Mouse (Mus musculus): ENCODE data around the gene Pola1. TPM values are rescaled to one million over a fixed set of nuclear protein-coding genes. Genes with fewer than 3 reads are reported as not detected.

Pola1 gene
- total RNA-seq, 2 experiments from 2014 or later = 3.0 to 3.2 TPM

DNA sequence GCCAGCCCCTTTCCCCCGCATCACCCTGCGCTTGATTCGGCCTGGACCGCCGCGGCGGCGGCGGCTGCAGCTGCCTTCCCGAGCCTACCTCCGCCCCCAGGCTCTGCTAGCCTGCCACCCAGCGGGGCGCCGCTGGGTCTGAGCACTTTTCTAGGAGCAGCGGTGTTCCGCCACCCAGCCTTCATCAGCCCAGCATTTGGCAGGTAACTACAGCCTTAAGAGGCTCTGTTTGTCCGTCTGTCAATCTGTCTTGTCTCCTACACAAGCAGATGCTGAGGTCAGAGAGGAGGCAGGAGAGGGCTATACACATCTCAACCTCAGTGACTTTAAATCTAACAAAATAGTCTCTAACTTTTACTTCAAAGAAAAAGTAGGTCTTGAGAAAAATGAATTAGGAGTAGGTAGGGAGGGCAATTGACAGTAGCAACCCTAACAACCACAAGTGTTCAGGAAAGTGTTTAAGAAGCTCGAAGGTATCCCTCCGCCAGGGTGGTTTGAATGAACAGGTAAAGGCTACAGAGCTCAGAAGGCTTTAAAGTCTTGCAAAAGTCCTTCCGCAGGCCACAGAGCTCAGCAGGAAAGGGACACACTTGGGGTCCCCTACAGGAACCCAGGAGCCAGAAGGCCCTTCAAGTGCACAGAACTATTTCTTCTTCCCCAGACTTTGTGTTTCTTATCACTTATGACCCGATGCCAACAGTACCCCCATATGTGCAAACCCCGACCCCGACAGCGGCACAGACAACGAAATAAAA is 337.0 kb downstream of the Pola1 start:
- DNase-seq = no peak
- intact Hi-C loops (cut with DNase I) = loop anchor here (10.0 kb wide), 1 partner anchor 340 kb away; the partner anchor contains the start of gene Pola1

DNA sequence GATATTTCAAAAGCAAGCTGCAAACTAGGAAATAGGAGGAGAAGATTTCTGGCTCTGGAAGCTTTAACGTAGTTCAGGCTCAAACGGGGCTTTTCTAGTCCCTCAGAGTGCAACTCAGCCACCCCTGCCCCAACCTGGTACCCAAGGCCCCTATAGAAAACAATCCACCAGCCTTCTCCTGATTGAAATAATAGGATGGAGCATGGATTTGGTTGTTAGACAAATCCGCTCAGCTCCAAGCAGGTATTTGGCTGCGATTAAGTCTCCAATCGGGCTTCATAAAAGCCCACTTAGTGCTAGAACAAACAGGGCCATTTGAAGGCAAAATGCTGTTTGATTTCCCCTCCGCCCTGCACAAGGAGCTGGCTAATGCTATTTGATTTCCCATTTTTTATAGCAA is 339.9 kb downstream of the Pola1 start:
- DNase-seq = no peak
- intact Hi-C loops (cut with DNase I) = loop anchor here (10.0 kb wide), 1 partner anchor 343 kb away; the partner anchor contains the start of gene Pola1

DNA sequence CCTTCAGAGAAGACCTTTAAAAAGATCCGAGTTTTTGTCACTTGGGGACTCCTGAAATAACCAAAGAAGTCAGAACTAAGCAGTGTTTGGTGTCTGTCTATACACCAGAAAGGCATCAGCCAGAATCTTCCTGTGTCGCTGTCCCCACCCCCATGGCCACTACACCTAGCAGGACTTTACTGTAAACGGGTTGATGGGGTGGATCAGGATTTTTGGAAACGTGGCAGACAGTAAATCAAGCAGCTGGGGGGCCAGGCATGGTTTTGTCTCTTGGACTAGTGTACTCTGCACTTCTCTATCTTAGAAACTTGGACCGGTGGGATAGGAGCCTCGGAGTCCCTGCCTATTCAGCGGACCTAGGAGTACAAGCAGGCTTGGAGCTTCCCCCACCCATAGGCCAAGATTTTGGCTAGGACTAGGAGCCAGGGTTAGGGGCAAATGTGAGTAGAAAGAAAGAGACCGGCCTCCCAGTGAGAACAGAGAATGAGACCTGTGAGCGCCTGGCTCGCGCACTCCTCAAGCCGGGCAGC is 342.0 kb downstream of the Pola1 start:
- intact Hi-C loops (cut with DNase I) = loop anchor here (10.0 kb wide), 2 partner anchors 345 to 605 kb away; partner anchors contain the start of gene Pola1
- no peak for DNase-seq

DNA sequence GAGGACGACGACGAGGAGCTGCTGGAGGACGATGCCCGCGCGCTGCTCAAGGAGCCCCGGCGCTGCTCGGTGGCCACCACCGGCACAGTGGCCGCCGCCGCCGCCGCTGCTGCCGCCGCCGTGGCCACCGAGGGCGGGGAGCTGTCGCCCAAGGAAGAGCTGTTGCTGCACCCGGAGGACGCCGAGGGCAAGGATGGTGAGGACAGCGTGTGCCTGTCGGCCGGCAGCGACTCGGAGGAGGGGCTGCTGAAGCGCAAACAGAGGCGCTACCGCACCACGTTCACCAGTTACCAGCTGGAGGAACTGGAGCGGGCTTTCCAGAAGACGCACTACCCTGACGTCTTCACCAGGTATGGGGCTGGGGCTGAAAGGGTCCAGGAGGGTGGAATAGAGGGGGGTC is 342.9 kb downstream of the Pola1 start:
- DNase-seq = no peak
- intact Hi-C loops (cut with DNase I) = loop anchor here (10.0 kb wide), 1 partner anchor 606 kb away; no protein-coding TSS in a partner anchor

GRCm38 (mm10) chrX:93288339-93288738 is 343.6 kb downstream of the Pola1 start:
- intact Hi-C loops (cut with DNase I) = loop anchor here (10.0 kb wide), 1 partner anchor 606 kb away; no protein-coding TSS in a partner anchor
- no peak for DNase-seq

DNA sequence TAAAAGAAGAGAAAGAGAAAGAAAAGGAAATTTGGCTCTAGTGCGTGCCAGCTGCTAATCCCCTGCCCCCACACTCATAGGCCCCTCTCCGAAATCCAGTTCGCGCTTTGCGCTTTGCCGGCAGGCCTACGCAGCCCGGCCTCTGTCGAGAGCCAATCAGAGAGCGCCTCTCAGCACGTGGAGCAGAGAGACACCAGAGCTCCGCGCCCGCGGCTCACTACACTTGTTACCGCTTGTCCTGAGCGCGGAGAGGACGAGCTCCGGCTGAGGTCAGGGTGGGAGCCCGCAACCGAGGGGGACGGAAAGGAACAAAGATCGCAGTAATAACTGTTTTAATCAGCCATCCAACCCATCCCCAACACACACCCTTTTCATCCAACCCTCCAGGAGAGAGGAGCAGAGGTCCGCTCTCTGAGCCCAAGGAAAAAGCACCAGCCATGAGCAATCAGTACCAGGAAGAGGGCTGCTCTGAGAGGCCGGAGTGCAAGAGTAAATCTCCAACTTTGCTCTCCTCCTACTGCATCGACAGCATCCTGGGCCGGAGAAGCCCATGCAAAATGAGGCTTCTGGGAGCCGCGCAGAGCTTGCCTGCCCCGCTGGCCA is 345.6 kb downstream of the Pola1 start, which contains the start of gene Arx:
Gene Arx (plus strand): TSS at position 155 of the 603 bp plus-strand sequence.
- DNase-seq = no peak
- intact Hi-C loops (cut with DNase I) = loop anchor here (10.0 kb wide), 1 partner anchor 608 kb away; no protein-coding TSS in a partner anchor

DNA sequence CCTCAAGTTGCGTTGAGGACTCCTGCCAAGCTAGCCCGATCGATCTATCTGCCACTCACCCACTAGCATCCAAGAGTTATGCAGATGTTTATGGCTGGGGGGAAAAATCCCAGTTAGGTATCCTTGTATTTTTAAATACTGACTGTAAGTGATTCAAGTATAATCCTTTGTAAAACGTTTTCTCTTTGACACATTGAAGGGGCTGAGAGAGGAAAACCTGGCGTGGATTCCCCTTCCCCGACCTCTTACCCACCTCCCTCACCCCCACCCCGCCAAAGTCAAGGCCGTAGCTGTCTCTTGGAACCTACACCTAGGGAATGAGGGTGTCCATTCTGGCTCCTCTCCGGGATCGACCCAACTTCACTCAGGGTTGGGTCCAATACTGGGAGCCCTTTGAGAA is 346.9 kb downstream of the Pola1 start:
- intact Hi-C loops (cut with DNase I) = loop anchor here (10.0 kb wide), 1 partner anchor 610 kb away; no protein-coding TSS in a partner anchor
- no peak for DNase-seq

- DNase-seq = no peak
- intact Hi-C loops (cut with DNase I) = loop anchor here (5.0 to 10.0 kb wide), 2 partner anchors 186 to 613 kb away; no protein-coding TSS in a partner anchor
Measured at GRCm38 (mm10) chrX:93281756-93282155, 350.2 kb downstream of the Pola1 start.

GRCm38 (mm10) chrX:93281028-93281723 is 350.8 kb downstream of the Pola1 start:
- DNase-seq = peak in 1 of 2 experiments; percentile 29
- intact Hi-C loops (cut with DNase I) = loop anchor here (5.0 to 10.0 kb wide), 2 partner anchors 186 to 614 kb away; no protein-coding TSS in a partner anchor

- DNase-seq = no peak
- intact Hi-C loops (cut with DNase I) = loop anchor here (5.0 to 10.0 kb wide), 2 partner anchors 187 to 615 kb away; no protein-coding TSS in a partner anchor
Measured at GRCm38 (mm10) chrX:93279940-93280339, 352.0 kb downstream of the Pola1 start.

- intact Hi-C loops (cut with DNase I) = no loop called here
- no peak for DNase-seq
Measured at GRCm38 (mm10) chrX:93275689-93276088, 356.3 kb downstream of the Pola1 start.

Other genes with a start within 250 kb of the Pola1 start
- gene Pcyt1b, start 22.7 kb upstream of the Pola1 start, total RNA-seq (2021) = under 1 TPM in 1 of 2 experiments, not detected in 1; 0.10 TPM
- gene Pdk3, start 200.0 kb upstream of the Pola1 start, total RNA-seq (2021) = 1 to 10 TPM; 1.6 TPM